Mouse (Mus musculus): ENCODE data around the gene Chac2. TPM values are rescaled to one million over a fixed set of nuclear protein-coding genes. Genes with fewer than 3 reads are reported as not detected.
A peak's percentile ranks its signal among the peaks of the same experiment; 100 is the strongest.
"Not testable (repeated sequence)": the region's sequence is repeated elsewhere in the genome, so short reads cannot be mapped to it uniquely, and the experiment has no call there.

Chac2 gene
- 19.1 and 25.0 TPM in 2 replicates for polyA plus RNA-seq (2012; ENCODE audit: insufficient read depth, insufficient read length, missing spikeins)

GRCm38 (mm10) chr11:30985877-30986624 lies at the start of gene Chac2:
Gene Chac2 (minus strand): TSS chr11:30986350.
- H3K4me3 ChIP-seq (ENCODE audit: insufficient read depth, low read depth, low read length), result peak within 1 kb of the TSS; percentile 81

DNA sequence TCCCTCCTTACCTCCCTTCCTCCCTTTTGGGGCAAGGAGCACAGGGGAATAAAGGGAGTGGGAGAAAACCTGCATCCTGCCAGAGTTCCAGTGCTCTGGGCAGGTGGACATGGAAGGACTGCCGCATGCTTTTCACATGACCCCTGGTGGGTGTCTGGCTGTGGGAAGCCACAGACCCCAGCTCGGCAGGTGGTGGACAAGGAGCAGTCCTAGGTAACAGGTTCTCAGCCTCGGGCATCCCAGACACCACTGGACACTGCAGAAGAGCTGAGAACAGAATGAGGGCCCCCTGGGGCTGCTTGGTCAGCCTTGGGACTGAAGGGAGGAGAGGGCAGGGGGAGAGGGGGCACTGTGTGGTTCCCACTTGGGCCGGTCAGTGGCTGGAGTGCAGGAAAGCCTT lies 48.8 kb upstream of the Chac2 start:
- Histone ChIP-seq H3K4me3 (ENCODE audit: insufficient read depth, low read depth, low read length) (no peak overlapping the region), H3K4me1 (ENCODE audit: control insufficient read depth, insufficient read depth, insufficient read length, low read length) (no peaks in the 10 kb centered on the region), H3K27ac (replicated peaks; ENCODE audit: low read depth, low read length) (no peak overlapping the region)

More at GRCm38 (mm10) chr11:30985877-30986624, at the start of gene Chac2:
- H3K27ac ChIP-seq (replicated peaks; ENCODE audit: low read depth, low read length), result peak within 1 kb of the TSS; percentile 58
- no peaks in the 10 kb centered on the region for H3K4me1 ChIP-seq (ENCODE audit: control insufficient read depth, insufficient read depth, insufficient read length, low read length)

- H3K4me1 ChIP-seq (ENCODE audit: control insufficient read depth, insufficient read depth, insufficient read length, low read length); H3K27ac ChIP-seq (replicated peaks; ENCODE audit: low read depth, low read length); H3K4me3 ChIP-seq (ENCODE audit: insufficient read depth, low read depth, low read length): not testable (repeated sequence)
Observed at GRCm38 (mm10) chr11:31017466-31017865, 31.3 kb upstream of the Chac2 start.

DNA sequence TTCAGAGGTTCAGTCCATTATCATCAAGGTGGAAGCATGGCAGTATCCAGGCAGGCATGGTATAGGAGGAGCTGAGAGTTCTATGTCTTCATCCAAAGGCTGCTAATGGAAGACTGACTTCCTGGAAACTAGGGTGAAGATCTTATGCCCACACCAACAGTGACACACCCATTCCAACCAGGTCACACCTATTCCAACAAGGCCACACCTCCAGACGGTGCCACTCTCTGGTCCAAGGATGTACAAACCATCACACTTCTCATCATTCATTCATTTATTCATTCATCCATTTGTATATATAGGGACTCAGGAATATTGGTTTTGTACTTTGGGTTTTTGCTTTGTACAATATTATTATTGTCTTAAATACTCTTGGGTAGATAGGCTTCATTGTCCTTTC lies 23.5 kb upstream of the Chac2 start:
- not testable (repeated sequence) for H3K4me3 ChIP-seq (ENCODE audit: insufficient read depth, low read depth, low read length); H3K4me1 ChIP-seq (ENCODE audit: control insufficient read depth, insufficient read depth, insufficient read length, low read length); H3K27ac ChIP-seq (replicated peaks; ENCODE audit: low read depth, low read length)

DNA sequence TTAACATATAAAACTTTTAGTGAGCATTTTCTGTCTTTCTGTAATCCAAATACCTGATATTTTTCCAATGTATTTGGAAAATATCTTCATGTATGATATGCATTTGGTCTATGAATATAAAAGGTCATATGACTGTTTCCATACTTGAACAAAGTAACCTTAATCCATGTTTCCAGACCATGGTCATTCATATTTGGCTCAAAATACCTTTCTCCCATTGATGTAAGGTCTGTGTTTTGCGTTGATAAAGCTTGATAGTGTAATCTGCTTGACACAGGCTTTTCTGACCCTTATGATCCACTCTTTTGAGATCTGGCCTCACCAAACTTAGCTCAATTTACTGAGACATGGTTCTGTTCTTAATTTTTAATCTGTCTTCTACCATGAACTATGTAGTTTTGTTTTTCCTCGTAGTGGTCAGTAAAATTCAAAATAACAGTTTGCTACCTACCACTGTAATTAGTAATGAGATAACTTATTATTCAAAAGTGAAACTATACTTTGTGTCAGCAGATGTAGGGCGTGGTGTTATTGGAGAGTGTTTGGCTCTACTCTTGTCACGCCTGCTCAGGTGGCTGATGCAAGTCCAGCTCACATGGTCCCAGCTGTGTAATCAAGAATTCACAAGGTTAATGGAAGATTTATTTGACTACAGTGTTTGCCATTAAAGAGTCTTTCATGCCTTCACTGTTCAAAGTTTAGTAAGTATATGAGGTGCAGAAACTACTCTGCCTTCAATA lies 15.2 kb upstream of the Chac2 start:
- no peaks in the 10 kb centered on the region for H3K4me1 ChIP-seq (ENCODE audit: control insufficient read depth, insufficient read depth, insufficient read length, low read length)
- H3K27ac ChIP-seq (replicated peaks; ENCODE audit: low read depth, low read length), result no peak overlapping the region
- no peak overlapping the region for H3K4me3 ChIP-seq (ENCODE audit: insufficient read depth, low read depth, low read length)

DNA sequence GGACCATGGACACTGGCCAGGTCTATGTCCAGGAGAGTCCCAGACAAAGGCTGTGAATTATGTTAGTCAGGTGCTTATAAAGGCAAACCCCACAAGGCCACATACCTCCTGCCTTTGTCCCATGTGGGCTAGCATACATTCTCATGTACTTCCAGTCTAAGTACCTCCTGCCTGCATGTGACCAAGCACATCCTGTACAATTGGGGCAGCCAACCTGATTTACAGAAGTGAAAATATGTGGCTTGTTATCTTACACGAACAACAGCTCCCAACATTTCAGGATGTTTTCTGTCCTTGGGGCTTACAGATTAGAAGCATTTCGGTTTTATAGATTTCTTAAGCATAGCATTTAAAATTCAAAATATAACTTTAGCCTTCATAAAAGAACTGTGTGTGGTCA lies 13.9 kb upstream of the Chac2 start:
- no peak overlapping the region for H3K27ac ChIP-seq (replicated peaks; ENCODE audit: low read depth, low read length)
- H3K4me3 ChIP-seq (ENCODE audit: insufficient read depth, low read depth, low read length), result no peak overlapping the region
- H3K4me1 ChIP-seq (ENCODE audit: control insufficient read depth, insufficient read depth, insufficient read length, low read length), result no peaks in the 10 kb centered on the region

DNA sequence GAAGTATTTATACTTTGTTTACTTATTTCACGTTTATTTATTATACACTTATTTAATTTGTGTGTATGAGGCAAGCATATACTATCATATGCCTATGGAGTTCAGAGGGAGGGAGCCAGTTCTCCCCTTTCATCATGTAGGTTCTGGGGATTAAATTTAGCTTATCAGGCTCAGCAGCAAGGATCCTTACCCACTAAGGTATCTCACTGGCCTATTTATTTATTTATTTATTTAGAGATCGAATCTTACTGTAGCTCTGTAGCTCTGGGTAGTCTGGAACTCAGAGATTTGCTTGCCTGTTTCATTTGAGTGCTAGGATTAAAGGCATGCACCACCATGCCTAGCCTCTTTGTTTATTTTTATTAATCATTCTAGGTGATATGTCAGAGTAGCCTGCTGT lies 12.6 kb upstream of the Chac2 start:
- no peak overlapping the region for H3K27ac ChIP-seq (replicated peaks; ENCODE audit: low read depth, low read length)
- H3K4me1 ChIP-seq (ENCODE audit: control insufficient read depth, insufficient read depth, insufficient read length, low read length), result no peaks in the 10 kb centered on the region
- H3K4me3 ChIP-seq (ENCODE audit: insufficient read depth, low read depth, low read length), result no peak overlapping the region

- no peak overlapping the region for H3K27ac ChIP-seq (replicated peaks; ENCODE audit: low read depth, low read length)
- no peaks in the 10 kb centered on the region for H3K4me1 ChIP-seq (ENCODE audit: control insufficient read depth, insufficient read depth, insufficient read length, low read length)
- no peak overlapping the region for H3K4me3 ChIP-seq (ENCODE audit: insufficient read depth, low read depth, low read length)
Observed at GRCm38 (mm10) chr11:30998199-30998598, 12.0 kb upstream of the Chac2 start.

- H3K4me1 ChIP-seq (ENCODE audit: control insufficient read depth, insufficient read depth, insufficient read length, low read length), result no peaks in the 10 kb centered on the region
- no peak overlapping the region for H3K4me3 ChIP-seq (ENCODE audit: insufficient read depth, low read depth, low read length)
- no peak overlapping the region for H3K27ac ChIP-seq (replicated peaks; ENCODE audit: low read depth, low read length)
Observed at GRCm38 (mm10) chr11:30996670-30997069, 10.5 kb upstream of the Chac2 start.

DNA sequence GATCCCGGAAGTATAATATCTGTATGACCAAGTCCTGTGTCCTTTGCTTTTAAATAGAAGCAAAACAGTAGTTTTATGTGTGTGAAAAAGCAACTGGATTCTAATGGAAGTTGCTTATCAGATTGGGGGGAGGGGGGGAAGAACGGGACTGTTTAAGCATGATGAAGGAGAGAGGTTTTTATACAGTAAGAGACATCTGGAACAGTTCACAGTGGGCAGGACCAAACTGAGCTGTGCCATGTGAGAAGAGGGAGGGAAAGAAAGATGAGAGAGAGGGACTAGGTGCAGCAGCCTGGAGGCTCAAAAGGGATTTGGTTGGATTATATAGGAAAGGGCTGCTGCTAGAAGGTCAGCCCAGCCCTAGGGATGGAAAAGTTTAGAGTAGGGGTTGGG lies 471 bp upstream of the Chac2 start:
- Histone ChIP-seq H3K27ac (replicated peaks; ENCODE audit: low read depth, low read length) (no peak overlapping the region), H3K4me3 (ENCODE audit: insufficient read depth, low read depth, low read length) (peak overlapping the region; percentile 81), H3K4me1 (ENCODE audit: control insufficient read depth, insufficient read depth, insufficient read length, low read length) (no peaks in the 10 kb centered on the region)

GRCm38 (mm10) chr11:30985237-30985636 lies 913 bp downstream of the Chac2 start:
- H3K27ac ChIP-seq (replicated peaks; ENCODE audit: low read depth, low read length), result no peak overlapping the region
- no peak overlapping the region for H3K4me3 ChIP-seq (ENCODE audit: insufficient read depth, low read depth, low read length)
- no peaks in the 10 kb centered on the region for H3K4me1 ChIP-seq (ENCODE audit: control insufficient read depth, insufficient read depth, insufficient read length, low read length)

- H3K27ac ChIP-seq (replicated peaks; ENCODE audit: low read depth, low read length), result peak within 1 kb of the TSS; percentile 68
- H3K4me3 ChIP-seq (ENCODE audit: insufficient read depth, low read depth, low read length), result peak within 1 kb of the TSS; percentile 90
- no peaks in the 10 kb centered on the region for H3K4me1 ChIP-seq (ENCODE audit: control insufficient read depth, insufficient read depth, insufficient read length, low read length)
Observed at GRCm38 (mm10) chr11:30954279-30954725, 31.8 kb downstream of the Chac2 start, which contains the start of gene Erlec1. Gene Erlec1 (minus strand): TSS chr11:30954335.

DNA sequence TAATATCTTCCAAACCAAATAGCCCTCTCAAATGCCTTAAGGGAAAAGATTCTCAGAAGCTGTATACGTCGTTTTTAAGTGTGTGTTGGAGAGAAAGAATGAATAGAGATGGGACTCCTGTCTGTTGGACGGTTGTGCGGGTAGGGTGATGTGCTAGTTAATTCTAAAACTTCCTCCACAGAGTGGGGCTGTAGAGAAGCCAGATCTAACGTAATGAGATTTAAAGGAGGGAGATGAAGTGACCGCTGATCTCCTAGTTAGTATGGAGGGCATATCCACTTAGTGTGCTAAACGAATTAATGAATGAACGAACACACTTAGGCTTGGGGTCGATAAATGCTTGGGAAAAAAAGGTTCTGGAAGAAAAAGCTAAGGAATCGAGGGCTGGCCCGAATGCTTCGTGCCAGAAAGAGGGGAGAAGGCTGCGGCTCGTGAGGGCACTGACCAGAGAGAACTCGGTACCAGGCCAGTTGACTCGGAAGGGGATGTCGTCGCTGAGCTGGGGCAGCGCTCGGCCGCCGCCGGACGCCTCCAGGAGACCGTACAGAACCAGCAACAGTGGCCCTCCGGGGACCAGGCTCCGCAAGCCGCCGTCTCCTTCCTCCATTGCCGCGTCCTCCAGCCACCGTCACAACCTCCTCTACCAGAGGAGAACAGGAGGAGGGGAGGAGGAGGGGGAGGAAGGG lies 32.5 kb downstream of the Chac2 start:
- H3K4me1 ChIP-seq (ENCODE audit: control insufficient read depth, insufficient read depth, insufficient read length, low read length), result no peaks in the 10 kb centered on the region
- peak overlapping the region; percentile 68 for H3K27ac ChIP-seq (replicated peaks; ENCODE audit: low read depth, low read length)
- H3K4me3 ChIP-seq (ENCODE audit: insufficient read depth, low read depth, low read length), result peak overlapping the region; percentile 90

DNA sequence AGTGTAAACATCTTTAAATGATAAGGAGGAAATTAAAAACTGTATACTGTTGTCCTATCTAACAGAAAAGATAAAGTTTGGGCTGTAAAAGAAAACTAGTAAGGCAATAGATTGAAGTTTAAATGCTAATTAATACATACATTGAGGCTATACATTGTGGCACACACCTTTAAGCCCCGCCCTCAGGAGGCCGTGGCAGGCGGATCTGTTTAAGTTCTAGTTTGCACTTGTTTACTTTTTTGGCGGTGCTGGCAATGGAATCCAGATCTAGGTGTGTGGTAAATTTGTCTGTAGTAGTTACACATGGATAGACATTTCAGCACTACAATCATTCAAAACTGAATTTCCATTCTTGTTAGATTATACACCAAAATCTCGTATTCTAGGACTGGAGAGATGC lies 33.3 kb downstream of the Chac2 start:
- H3K27ac ChIP-seq (replicated peaks; ENCODE audit: low read depth, low read length), result no peak overlapping the region
- H3K4me3 ChIP-seq (ENCODE audit: insufficient read depth, low read depth, low read length), result peak overlapping the region; percentile 10; the same call in 1 of the 2 replicates
- H3K4me1 ChIP-seq (ENCODE audit: control insufficient read depth, insufficient read depth, insufficient read length, low read length), result no peaks in the 10 kb centered on the region

DNA sequence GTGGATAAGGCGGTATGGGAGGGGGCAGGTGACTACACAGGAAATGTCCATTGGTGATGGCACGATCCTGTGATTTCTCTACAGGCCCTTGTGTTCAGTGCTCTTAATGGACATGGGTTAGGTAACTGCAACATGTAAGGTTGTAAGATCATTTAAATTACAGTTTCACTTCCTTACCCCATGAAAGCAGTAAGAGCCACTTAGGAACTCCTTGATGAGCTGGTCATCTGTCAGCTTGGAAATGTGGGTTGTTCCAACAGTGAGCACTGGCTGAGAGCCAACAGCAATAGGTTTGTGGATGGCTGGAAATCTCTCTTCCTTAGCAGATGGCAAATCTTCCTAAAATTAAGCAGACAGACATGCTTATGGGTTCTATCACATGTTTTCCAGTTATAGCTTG lies 42.6 kb downstream of the Chac2 start:
- Histone ChIP-seq H3K4me1 (ENCODE audit: control insufficient read depth, insufficient read depth, insufficient read length, low read length) (no peaks in the 10 kb centered on the region), H3K4me3 (ENCODE audit: insufficient read depth, low read depth, low read length) (no peak overlapping the region), H3K27ac (replicated peaks; ENCODE audit: low read depth, low read length) (no peak overlapping the region)

Measured in brown adipose tissue, adult 24 weeks (tissue).